Mouse (Mus musculus) heart, postnatal 4 days (tissue): Measurements from ENCODE around the gene Tspan18. TPM values are rescaled to one million over a fixed set of nuclear protein-coding genes. Genes with fewer than 3 reads are reported as not detected.

Experiments used
- DNase-seq: peaks from one replicate; pipeline ENCODE4 v3.0.0; 2021
- total RNA-seq, 2 experiments: library from RNA; stranded (reverse); gene quantifications; 2 replicates each; pipeline ENCODE4 v1.2.3; 2021

Tspan18 gene
- total RNA-seq, 2 experiments from 2014 or later, result 60.2 to 64.7 TPM

DNA sequence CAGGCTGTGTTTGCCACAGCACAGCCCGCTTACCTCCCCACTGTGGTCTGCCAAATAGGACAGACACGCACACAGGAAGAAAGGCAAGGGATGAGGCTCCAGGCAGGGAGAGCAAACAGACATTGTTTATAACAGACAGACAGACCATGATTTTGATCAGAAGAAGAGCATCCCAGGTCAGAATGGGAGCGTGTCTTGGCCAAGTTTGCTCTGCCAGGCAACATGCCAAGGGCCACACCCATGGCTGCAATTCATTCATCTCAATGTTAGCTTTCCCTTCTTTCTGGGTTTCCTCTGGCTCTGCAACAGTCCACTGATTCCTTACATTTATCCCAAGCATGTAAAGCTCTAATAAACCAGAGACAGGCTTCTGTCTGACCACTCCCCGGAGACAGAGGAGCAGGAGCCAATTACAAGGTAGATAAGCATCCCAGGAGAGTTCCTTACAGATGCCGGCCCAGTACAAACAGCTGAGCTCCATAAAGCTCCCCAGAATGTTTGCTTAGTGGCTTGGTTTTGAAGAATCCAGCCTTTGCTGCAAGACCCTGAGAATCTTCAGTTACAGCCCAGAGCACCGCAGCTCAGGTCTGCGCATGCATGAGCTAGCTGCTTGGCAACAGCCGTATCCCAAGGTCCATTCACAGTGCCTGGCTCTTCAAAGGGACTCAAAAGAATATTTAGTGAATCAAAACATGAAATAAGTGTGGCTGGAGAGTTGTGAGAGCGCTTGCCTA is 5.2 kb upstream of the Tspan18 start:
- DNase-seq, result peak; percentile 51

DNA sequence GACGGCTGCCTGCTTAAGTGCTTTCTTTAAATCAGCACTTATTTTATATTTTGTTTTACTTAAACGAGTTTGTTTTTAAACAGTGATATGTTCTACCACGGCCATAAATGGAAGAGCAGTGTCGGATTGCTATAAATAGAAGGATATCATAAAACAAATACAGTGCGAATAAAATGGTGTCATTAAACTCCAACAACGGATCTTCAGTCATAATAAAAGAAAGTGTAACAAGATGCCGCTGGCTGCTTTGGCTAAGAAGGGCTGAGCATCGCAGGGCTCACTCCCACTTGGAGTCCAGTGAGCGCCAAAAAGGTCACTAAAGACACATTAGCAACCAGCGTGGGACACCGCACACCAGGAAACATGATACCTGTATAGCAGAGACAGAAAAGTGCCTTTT is 1.7 kb upstream of the Tspan18 start:
- DNase-seq, result no peak

DNA sequence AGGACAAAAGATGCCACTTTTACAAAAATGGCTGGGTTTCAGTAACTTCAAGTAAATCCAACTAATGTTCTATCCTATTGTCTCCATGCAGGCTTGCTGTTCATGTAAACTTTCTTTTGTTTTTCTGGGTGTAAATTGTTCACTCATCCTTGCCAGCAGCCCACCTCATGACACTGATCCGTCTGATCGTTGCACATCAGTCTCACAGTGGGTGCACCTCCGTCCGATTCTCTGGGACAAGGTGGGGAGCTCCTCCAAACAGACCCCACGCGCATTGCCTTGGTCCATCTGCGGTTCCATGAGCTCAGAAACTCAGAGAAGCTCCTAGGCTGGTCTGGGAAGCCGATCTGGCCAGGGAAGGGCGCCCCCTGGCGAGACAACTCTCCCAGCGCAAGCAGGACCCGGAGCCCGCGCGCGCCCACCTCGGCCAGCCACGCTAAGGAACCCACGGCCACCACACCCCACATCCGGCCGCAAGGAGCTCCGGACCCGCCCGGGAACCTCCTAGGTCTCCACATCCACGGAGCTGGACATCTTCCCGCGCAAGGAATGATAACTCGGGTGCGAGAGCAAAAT is 976 bp downstream of the Tspan18 start:
- DNase-seq, result peak; percentile 95

DNA sequence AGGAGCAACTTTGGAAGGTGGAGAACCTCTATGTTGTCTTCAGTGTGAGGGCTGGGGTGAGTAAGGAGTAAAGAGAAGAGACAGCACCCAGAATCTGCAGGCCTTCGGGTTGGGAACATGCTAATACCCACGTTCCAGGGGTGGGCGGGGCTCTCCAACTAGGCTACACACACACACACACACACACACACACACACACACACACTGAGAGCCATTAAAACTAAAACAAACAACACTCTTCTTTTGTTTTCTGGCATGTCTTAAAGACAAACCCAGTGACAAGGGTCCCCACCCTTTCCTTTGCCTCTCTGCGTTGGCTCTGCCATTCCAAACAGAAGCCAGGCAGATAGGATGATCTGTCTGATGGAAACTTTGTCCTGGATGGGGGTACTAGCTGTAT is 2.0 kb downstream of the Tspan18 start:
- no peak for DNase-seq

DNA sequence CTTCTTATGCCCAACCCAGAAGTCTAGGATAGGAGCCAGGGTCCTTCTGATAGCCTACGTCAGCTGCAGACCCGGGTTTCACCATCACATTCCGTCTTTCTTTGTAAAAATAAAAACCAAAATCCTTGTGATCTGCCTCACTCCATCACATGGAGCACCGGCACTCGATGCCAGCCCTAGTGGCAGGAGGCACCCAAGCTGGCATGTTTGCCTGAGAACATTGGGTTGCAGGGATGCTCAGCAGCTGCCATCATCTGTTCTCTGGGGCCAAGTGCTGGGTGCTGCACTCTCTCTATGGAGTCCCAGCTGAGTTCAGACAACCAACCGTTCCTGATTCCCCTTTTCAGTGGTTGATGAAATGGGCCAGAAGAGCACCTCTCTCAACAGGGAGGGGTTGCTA is 3.2 kb downstream of the Tspan18 start:
- no peak for DNase-seq

DNA sequence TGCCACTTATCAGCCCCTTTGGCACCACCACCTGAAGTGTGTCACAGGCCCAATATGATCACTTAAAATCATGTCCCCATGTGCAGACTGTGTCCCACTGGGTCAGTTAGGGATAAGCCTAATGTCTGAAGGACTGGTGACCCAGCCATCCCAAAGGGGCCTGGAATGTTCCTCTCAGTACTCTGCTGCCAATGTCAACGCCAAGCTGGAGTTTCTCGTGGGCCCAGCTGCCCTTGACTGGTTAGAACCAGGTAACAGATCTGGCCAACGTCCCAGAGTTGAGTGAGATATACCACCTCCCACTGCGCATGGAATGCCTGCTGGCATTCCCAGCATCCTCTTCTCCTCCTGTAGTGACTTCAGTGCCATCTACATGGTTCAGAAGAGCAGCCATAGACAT is 5.2 kb downstream of the Tspan18 start:
- DNase-seq, result peak; percentile 78

DNA sequence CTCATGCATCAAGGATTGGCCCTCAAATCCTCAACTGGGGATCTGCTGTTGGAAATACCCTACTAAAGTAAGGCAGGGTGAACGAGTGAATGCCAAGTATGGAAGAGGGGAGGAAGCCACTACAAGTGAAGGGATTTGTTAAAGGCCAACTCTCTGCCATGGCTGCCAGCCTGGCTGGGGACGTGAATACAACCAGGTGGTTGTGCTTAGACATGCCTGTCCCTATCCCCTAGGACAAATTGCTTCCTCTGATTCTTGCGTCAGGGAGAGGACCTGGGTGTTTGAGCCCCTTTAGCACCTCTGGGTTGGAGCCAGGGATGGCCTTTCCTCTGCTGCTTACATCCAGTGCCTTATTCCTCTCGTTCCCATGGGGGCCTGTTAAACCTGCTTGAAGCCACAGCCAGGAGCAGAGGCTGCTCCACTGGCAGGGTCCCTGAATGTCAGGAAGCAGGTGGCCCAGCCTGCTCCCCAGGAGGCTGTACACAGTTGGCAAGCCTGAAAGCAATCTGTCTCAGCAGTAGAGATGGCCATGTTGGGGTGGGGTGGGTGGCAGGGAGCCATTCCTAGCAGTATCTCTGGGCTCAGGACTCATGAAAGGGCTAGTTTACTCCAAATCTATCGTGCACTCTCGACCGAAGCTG is 6.3 kb downstream of the Tspan18 start:
- no peak for DNase-seq

DNA sequence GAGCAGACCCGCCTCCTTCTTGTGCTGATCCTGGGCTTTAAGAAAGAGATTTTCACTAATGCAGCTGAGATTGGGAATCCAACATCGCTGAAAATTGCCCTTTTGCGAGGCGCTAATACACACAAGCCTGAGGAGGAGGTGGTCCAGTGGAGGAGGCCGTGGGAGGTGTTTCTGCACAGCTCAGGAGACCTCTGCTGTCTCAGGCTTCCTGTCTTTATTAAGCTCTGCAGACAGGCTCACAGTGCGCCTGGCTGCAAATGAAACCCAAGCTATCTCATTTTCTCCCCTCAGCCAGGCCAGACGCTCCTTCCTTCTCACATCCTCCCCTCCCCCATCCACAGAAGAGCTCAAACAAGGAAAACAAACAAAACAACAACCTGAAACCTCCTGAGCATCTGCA is 9.6 kb downstream of the Tspan18 start:
- peak; percentile 3 for DNase-seq

DNA sequence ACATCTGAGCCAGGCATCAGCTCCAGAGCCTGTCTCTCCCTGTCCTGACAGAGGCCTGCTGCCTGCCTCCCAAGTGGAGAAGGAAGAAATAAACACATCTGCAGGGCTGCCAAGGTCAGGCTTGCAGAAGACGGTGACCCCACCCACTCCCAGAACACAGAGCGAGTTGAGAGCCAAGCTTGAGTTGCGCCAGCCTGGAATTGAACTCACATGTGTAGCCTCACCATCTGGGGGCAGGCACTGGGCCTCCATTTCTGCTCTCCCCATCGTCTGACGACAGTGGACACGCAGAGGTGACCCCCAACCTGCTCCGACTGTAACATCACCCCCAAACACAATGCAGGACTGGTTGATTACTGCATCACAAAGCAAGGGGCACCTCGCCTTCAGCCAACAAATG is 12.4 kb downstream of the Tspan18 start:
- DNase-seq, result peak; percentile 38

DNA sequence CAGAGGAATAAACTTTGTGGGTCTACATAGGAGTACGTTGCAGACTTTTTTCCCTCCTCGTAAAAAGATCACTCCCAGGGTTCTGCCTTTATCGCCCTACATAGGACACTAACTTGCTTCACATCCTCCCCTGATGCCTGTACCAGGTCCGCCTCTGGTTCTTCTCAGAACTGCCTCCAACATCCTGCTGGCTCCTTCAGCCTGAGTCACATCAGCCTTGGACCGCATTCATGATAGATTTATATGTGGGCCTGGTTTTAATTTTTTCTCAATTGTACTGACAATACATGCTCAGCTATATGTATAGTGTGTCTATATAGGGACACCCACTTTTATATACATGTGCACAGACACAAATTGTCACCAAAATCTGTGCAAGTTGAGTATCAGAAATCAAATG is 14.0 kb downstream of the Tspan18 start:
- no peak for DNase-seq

DNA sequence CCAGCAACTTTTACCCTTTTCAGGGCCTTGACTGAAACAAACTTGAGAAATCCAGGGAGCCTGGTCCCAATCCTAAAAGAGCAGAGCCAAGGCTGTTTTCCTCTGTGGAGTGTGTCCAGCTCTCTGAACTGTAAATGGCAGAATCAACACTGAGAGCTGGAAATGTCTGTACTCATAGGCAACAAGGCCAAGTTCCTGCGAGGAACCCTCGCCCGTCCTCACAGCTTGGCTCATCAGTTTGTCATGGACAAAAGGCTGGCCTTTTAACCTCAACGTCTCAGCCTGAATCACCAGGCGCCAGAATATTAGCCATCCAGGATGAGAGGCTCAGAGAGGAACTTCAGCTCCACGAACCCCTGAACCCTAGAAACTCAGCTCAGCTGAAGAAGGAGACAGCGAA is 14.7 kb downstream of the Tspan18 start:
- DNase-seq, result no peak

DNA sequence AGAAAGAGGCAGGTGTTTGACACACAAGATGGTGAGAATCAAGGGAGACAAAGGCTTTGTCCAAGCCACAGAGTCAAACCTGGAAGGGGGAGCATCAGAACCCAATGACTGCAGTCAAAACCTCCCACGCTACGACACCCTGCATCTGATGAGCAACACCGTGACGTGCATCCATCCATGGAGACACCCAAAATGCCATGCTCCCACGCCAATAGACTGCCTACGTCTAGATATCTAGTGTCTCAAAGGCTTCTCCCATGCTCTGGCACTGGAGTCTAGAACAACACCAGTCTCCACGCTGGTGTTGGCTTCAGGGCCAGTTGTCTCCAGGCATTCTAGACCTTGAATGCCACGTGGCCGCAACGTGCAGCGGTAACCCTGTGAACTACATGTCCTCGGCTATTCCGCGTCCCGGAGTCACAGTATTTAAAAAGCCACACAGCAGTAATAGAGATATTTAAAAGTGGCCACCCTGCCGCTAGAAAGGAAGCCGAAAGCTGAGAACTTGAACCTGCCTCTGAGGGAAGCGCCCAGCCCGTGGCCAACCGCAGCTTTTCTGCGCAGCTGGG is 15.4 kb downstream of the Tspan18 start:
- no peak for DNase-seq

DNA sequence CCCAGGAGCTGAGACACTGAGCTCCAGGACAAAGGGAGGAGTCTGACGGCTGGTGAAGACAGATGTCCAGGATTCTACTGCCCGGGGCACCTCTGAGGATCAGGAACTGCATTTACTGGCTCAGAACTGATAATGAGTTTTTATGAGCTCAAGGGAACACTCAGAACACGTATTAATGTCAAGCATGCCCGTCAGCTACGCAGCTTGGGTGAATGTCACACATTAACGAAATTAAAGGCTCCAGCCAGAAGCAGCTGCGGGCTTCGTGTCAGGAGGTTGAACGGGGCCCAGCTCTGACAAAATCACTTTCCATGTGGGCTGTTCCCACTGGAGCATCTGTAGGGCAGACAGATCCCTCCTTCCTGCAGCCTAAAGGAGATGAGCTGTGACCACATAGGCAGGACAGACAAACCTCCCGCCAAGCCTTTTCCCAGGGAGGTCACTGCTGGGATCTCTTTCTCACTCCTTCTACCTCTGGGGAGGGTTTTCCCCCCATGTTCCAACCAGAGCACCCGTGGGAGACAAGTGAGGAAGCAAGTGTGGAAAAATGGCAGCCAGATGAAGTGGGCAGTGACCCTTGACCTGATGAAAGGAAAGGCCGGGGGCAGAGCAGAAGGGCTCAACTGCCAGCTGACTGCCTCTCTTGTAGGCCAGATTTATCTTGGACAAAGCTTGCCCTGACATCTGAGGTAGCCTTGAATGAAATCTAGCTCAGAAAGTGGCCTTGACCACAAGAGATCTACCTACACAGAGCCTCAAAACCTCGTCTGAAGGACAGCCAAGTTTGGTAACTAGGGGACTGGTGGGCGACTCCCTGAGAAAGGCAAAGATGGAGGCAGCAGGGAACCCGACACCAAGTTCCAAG is 20.3 kb downstream of the Tspan18 start:
- DNase-seq, result peak; percentile 34

DNA sequence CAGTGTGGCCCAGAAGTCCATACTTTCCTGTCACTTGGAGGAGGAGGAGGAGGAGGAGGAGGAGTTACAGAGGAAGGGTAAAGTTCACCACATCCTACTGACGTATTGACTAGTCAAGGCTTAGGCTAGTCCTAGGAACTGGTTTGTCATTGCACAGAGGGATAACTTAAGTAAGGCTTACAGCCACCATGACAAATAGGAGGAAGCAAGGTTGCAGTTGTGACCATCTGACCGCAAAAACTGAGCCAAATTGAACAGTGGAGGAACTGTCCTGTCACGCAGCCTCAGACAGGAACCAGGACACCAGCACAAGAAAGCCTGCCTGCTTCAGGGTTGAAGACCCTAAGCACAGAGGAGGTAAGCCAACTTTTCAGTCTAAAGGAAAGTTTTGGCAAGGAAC is 21.8 kb downstream of the Tspan18 start:
- DNase-seq, result no peak

DNA sequence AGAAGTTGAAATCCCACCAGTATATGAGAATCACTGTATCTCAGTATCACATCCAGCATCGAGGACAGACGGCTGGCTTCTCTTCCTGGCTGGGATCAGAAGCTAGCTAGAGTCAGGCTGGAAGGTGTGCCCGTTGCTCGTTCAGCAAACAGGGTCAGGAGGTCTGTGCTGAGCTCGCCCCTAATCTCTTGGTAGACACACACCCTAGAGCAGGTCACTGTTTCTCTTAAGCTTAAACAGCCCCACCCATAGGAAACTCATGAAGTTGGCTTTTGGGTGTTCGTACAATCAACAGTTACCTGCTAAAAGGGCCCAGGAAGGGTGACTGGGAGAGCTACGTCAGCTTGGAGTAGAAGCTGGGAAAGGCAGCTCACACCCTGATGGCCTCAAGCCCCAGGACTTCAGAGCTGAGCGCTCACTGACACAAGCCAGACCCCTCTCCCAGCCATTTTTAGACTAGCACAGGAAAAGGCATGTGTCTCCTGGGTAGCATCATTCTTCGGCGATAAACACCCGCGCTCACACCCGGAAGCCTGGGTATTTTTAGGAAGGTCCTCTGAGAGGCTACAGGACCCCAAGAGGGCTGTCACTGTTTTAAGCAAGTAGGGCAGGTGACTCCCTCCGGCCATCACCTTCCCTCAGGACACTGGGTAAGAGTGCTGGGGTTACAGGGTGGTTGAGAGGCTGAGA is 24.4 kb downstream of the Tspan18 start:
- peak; percentile 67 for DNase-seq

DNA sequence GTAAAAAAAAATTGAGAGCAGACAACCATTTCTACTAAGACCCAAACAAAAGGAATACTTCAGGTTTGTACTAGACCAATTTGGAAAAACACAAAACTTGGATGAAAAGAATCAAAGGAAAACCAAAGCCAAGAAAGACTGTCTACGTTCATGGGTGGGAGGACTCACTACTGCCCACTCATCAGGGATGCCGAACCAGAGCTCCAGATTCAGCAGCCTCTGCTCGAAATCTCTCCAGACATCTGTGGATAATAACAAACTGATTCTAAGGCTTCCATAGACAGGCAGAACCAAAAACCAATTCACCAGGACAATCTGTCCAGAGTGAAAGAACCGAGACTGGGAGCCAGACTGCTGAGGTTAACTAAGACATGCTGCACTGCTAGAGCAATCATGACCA is 27.4 kb downstream of the Tspan18 start:
- DNase-seq, result no peak

DNA sequence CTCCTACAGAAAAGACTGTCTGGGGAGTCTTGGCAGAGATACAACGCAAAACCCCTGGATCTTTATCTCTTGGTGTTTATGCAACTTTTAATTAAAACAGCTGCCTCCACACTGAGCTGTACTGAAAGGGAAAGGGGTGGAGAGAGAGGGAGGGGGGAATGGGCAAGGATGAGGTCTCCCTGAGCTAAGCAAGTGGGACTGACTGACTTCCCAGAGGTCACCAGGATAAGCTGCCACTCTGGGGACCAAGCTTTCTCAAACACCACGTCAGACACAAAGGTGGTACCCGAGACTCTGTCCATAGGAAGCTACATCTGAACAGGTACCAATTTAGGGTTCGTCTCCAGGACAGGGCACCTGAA is 30.1 kb downstream of the Tspan18 start:
- DNase-seq, result no peak

DNA sequence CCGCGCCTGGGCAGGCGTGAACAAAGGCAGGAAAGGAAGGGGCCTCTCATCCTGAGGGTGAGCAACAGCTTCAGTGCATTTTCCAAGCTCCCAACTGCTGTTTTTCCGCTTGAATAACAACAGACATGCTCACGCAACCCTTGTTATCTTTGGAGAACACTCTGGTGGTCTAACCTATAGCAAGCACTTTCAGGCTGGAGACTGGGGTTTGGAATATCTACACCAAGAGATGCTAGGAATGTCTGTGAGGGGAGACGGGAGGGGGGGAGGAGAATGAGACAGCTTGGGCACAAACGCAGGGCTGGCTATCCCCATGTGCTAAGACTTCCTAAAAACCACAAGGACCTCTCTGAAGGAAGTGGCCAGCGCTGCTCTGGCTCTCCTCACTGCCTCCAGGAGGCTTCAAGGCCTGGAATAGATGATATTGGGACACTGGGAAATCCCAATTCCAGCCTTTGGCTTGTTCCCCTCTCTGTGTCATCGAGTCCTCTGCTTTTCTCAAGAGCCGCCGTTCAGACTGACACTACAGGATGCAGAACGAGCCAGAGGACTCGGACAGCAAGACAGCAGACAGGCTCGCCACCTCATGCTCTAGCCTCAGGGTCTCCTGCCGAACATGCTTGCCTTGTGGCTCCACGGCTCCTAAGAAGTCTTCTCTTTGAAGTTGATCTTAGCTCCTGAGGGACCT is 30.6 kb downstream of the Tspan18 start:
- DNase-seq, result peak; percentile 56

DNA sequence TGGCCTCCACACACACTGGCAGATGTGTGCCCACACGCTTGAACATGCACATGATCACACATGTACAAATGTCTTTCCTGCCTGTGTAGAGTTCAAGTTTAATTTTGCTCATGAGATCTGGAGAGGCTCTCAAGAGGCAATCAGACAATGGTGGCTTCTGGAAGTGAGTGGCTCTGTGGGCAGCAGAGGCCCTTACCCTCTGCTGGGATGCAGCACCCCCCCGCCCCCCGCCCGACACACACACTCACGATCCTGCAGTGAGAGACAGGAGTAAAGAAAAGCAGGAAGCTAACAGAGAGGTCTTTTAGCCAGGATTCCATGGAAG is 31.1 kb downstream of the Tspan18 start:
- DNase-seq, result no peak

DNA sequence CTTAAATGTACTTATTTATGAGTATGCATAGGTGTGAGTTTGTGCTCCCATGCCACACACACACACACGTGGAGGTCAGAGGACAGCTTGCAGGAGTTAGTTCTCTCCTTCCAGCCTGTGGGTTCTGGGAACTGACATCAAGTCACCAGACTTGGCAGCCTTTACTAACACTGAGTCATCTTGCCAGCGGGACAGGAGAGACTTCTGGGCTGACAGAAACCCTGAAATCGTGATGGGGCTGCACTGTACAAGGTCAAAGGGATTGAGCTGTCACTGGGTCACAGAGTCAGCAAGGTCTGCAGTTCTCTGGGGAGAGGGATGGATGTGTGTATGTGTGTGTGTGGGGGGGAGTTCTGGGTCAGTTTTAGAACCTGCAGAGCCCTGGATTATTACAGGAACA is 36.6 kb downstream of the Tspan18 start:
- DNase-seq, result peak; percentile 60

DNA sequence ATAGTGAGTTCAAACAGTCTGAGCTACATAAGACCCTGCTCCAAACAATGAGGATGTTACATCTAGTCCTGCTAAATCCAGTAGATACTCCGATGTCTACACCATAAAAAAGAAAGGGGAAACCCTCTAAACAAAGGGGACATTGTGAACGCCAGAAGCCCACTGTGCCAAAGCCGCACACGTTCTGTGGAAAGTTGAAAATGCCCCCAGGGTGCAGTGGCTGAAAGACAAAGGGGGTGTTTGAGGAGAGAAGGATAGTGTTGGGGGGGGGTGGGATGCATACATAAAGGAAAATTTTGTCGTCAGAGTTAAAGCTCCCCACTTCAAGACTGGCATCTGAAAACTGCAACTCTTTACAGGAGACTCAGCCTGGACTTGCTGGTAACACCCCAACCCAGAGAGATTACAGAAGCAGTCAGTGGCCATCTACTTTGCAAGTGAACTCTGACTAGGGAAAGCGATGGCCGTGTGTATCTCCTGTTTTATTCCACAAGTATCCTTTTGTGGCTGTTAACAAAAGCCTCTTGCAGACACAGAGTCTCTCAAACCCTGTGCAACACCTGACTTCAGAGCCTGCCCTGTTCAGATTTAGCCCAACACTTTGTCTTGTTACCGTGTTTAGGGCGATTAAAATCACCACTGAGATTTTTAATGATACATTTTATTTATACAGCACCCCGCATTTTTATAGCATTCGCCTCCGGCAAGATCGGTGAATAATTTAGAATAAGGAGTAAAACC is 42.9 kb downstream of the Tspan18 start:
- DNase-seq, result no peak
